Mouse (Mus musculus) ES-Bruce4 (cell line): ENCODE data around the gene Limd1. TPM values are rescaled to one million over a fixed set of nuclear protein-coding genes. Genes with fewer than 3 reads are reported as not detected.
"Not testable (repeated sequence)": the region's sequence is repeated elsewhere in the genome, so short reads cannot be mapped to it uniquely, and the experiment has no call there.

Experiments used
- H3K27ac ChIP-seq: 2 replicates; pipeline ENCODE4 v1.5.1; 2012; ENCODE audit warnings: low read length, inconsistent platforms; ENCODE audit not compliant: insufficient read depth
- H3K27me3 ChIP-seq: 2 replicates; pipeline ENCODE4 v1.6.1; 2012; ENCODE audit warnings: mild to moderate bottlenecking, low read length, inconsistent platforms; ENCODE audit not compliant: control insufficient read depth, poor library complexity, insufficient read depth, severe bottlenecking
- H3K36me3 ChIP-seq: 2 replicates; pipeline ENCODE4 v1.6.1; 2012; ENCODE audit warnings: inconsistent platforms, mild to moderate bottlenecking, low read length, moderate library complexity; ENCODE audit not compliant: control insufficient read depth, poor library complexity, insufficient read depth, severe bottlenecking
- H3K4me1 ChIP-seq: one replicate; pipeline ENCODE4 v1.8.1; 2011; ENCODE audit warnings: low read length; ENCODE audit not compliant: control insufficient read depth, insufficient read depth
- H3K4me3 ChIP-seq: 2 replicates; pipeline ENCODE4 v1.5.1; 2011; ENCODE audit warnings: low read depth, mild to moderate bottlenecking, low read length
- H3K9ac ChIP-seq: 2 replicates; pipeline ENCODE4 v1.6.1; 2012; ENCODE audit warnings: low read depth, mild to moderate bottlenecking, inconsistent platforms; ENCODE audit not compliant: poor library complexity, severe bottlenecking
- H3K9me3 ChIP-seq: replicated peaks from 2 replicates; pipeline ENCODE4 v1.6.1; 2012; ENCODE audit warnings: mild to moderate bottlenecking, low read length, inconsistent platforms; ENCODE audit not compliant: control insufficient read depth, poor library complexity, insufficient read depth, severe bottlenecking
- CTCF ChIP-seq: IDR thresholded peaks from one replicate; pipeline ENCODE4 v1.8.1; 2011; ENCODE audit warnings: low read depth, low read length
- EP300 ChIP-seq: IDR thresholded peaks from 2 replicates; pipeline ENCODE4 v1.6.1; 2011; ENCODE audit warnings: low read depth, low read length; ENCODE audit not compliant: insufficient read depth
- POLR2A ChIP-seq: IDR thresholded peaks from one replicate; pipeline ENCODE4 v1.8.1; 2011; ENCODE audit warnings: low read length; ENCODE audit not compliant: insufficient read depth
- polyA plus RNA-seq: library from polyadenylated mRNA; stranded (reverse); fragments of >200 nt; gene quantifications from 2 replicates; pipeline ENCODE4 v1.2.4, GENCODE M21; 2011; ENCODE audit warnings: low read depth; ENCODE audit not compliant: missing spikeins, insufficient read depth, insufficient read length

Limd1 gene
- 23.3 TPM in 2 replicates for polyA plus RNA-seq

DNA sequence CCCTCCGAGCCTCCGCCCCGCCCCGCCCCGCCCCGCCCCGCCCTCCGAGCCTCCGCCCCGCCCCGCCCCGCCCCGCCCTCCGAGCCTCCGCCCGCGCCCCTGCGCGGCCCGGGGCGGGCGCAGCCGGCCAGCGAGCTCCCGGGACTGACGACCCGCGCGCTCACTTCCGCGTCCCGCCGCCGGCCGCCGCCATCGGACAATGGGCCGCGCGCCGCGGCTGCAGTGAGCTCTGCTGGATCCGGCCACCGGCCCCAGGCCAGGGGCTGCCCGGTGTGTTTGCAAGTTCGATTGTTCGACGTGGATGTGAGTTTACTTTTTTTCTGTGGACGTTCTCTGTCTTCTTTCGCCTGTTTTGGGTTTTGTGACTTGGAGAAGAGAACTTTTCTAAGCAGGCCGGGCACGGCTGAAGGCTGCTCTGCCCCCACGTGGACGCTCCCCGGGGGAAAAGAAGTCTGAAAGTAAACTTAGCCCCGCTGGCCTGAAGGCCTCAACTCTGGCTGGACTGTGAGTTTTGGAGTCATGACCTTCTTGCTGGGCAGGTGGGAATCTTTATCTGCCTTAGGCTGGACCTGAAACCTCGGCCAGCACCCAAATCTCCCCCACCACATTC is at the start of gene Limd1:
Gene Limd1 (plus strand): TSS at position 121 of the 610 bp plus-strand sequence.
- Histone ChIP-seq H3K9me3 (no peaks in the 10 kb centered on the region), H3K9ac (peak within 1 kb of the TSS; percentile 92), H3K27me3 (no peaks in the 10 kb centered on the region), H3K27ac (no peak within 1 kb of the TSS), H3K36me3 (no peaks in the 10 kb centered on the region), H3K4me1 (no peaks in the 10 kb centered on the region), H3K4me3 (peak within 1 kb of the TSS; percentile 79)
- TF ChIP-seq POLR2A, result no peak
- TF ChIP-seq EP300, result no peak
- no peak for TF ChIP-seq CTCF

DNA sequence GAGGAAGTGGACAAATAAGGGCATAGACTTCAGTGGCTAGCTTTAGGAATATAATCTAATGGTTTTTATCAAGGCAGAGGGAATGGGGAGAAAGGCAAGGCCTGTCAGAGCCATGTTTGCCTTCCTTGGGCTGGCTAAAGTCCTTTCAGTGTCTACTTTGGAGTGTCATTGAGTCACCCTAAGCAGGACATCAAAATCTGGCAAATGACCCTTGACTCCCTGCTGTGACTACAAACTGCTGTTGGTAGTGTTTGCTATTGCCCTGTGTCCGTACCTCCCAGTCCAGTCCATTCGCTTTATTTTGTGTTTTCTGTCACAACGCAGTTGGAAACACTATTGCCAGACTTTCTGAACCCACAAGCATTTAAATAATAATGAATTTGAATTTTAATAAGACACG is 48.6 kb upstream of the Limd1 start:
- no peaks in the 10 kb centered on the region; the same call in 1 of the 2 replicates for H3K36me3 ChIP-seq
- no peak overlapping the region for H3K27ac ChIP-seq
- H3K27me3 ChIP-seq, result no peaks in the 10 kb centered on the region
- H3K4me1 ChIP-seq, result no peaks in the 10 kb centered on the region
- H3K9me3 ChIP-seq, result no peaks in the 10 kb centered on the region
- H3K4me3 ChIP-seq, result no peak overlapping the region
- TF ChIP-seq CTCF, result no peak
- no peak for TF ChIP-seq POLR2A
- no peak for TF ChIP-seq EP300
- no peak overlapping the region for H3K9ac ChIP-seq

DNA sequence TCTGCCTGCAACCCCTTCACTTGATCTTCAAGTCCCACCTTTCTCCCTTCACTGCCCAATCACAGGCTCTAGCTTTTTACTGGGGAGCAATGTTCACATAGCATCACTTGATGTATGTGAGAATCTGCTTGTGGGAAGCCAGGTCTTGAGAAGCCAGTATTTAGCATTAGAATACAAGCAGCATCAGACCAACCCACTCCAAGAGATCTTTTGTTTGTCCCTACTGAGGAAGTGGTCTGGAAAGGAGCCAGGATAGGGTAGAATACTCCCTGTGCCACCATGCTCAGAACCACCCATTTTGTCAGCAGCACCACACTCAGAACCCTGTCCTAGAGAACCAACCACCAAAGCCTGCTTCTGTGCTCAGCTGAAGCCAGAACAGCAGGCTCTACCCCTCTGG is 47.5 kb upstream of the Limd1 start:
- Histone ChIP-seq H3K9me3 (no peaks in the 10 kb centered on the region), H3K4me1 (no peaks in the 10 kb centered on the region), H3K9ac (no peak overlapping the region), H3K36me3 (no peaks in the 10 kb centered on the region; the same call in 1 of the 2 replicates), H3K4me3 (no peak overlapping the region), H3K27ac (no peak overlapping the region), H3K27me3 (no peaks in the 10 kb centered on the region)
- TF ChIP-seq CTCF, result no peak
- TF ChIP-seq POLR2A, result no peak
- TF ChIP-seq EP300, result no peak

DNA sequence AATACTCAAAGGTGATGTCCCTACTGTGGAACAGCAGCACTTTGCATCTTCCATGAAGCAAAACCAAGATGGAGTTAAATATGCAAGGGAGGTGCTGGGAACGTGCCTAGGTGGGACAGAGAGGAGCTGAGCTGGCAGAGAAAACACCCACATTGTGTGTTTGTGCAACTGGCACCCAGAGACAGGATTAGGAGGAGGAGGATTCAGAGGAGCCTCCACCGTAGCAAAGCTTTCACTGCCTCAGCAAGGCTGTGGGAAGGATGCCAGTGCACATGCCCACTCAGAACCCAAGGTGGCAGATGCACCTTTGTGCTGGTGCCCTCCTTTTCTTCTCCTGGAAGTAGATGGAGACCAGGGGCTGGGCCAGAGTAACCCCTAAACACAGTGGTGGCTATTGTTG is 40.3 kb upstream of the Limd1 start:
- TF ChIP-seq CTCF (no peak), EP300 (no peak), POLR2A (no peak)
- H3K9me3 ChIP-seq, result no peaks in the 10 kb centered on the region

GRCm38 (mm10) chr9:123440230-123441058 is 38.1 kb upstream of the Limd1 start:
- Histone ChIP-seq H3K9me3 (no peaks in the 10 kb centered on the region), H3K27ac (no peak overlapping the region), H3K9ac (no peak overlapping the region), H3K4me3 (no peak overlapping the region), H3K36me3 (no peaks in the 10 kb centered on the region), H3K4me1 (no peaks in the 10 kb centered on the region), H3K27me3 (no peaks in the 10 kb centered on the region)
- TF ChIP-seq POLR2A, result no peak
- no peak for TF ChIP-seq CTCF
- no peak for TF ChIP-seq EP300

More for the DNA sequence above, 40.3 kb upstream of the Limd1 start:
- Histone ChIP-seq H3K27me3 (no peaks in the 10 kb centered on the region), H3K9ac (no peak overlapping the region), H3K27ac (no peak overlapping the region), H3K4me1 (no peaks in the 10 kb centered on the region), H3K36me3 (no peaks in the 10 kb centered on the region), H3K4me3 (no peak overlapping the region)

GRCm38 (mm10) chr9:123447101-123447500 is 31.4 kb upstream of the Limd1 start:
- H3K4me3 ChIP-seq, H3K27ac ChIP-seq, H3K9me3 ChIP-seq, H3K27me3 ChIP-seq, H3K9ac ChIP-seq, H3K4me1 ChIP-seq, H3K36me3 ChIP-seq: not testable (repeated sequence)
